Mouse (Mus musculus): Measurements from ENCODE around the gene Gfpt1. TPM values are rescaled to one million over a fixed set of nuclear protein-coding genes. Genes with fewer than 3 reads are reported as not detected.

The Gfpt1 gene
- polyA plus RNA-seq, 1 experiment: 11.5 TPM

- Histone ChIP-seq H3K4me1 (ENCODE audit: control insufficient read depth, insufficient read depth, low read length) (no peaks in the 10 kb centered on the region; the same call in 1 of the 2 replicates), H3K27ac (ENCODE audit: control insufficient read depth, insufficient read depth, low read depth, low read length, poor library complexity) (no peak overlapping the region), H3K4me3 (replicated peaks; ENCODE audit: control insufficient read depth, low read depth, low read length) (no peak overlapping the region)
- WGBS: 75% methylated on average over 12 of the region's 12 CpGs
- TF ChIP-seq CTCF (IDR thresholded peaks at IDR 0.05; ENCODE audit: control insufficient read depth, insufficient read depth, low read length) (no peak), POLR2A (IDR thresholded peaks at IDR 0.05; ENCODE audit: borderline replicate concordance, control insufficient read depth, low read depth, low read length) (no peak)
Observed at GRCm38 (mm10) chr6:87139796-87140553, 97.3 kb downstream of the Gfpt1 start.

Other genes with a start within 250 kb of the Gfpt1 start
- 3.7 and 9.0 TPM in 2 replicates for gene Anxa4, start 249.3 kb upstream of the Gfpt1 start, polyA plus RNA-seq (2011; ENCODE audit: insufficient read depth, insufficient read length, low replicate concordance, missing spikeins)
- 11.6 and 16.9 TPM in 2 replicates for gene Aak1, start 193.3 kb upstream of the Gfpt1 start, polyA plus RNA-seq (2011; ENCODE audit: insufficient read depth, insufficient read length, low replicate concordance, missing spikeins)
- gene Nfu1, start 33.6 kb upstream of the Gfpt1 start, polyA plus RNA-seq (2011; ENCODE audit: insufficient read depth, insufficient read length, low replicate concordance, missing spikeins): 25.4 and 65.4 TPM in 2 replicates
- gene D6Ertd527e, start 61.9 kb downstream of the Gfpt1 start, polyA plus RNA-seq (2011; ENCODE audit: insufficient read depth, insufficient read length, low replicate concordance, missing spikeins): not detected in 2 replicates

All from bone marrow, adult 2 months (tissue).